Mouse (Mus musculus) myocyte (in vitro differentiated cells): ENCODE measurements around the gene Cdh8. TPM values are rescaled to one million over a fixed set of nuclear protein-coding genes. Genes with fewer than 3 reads are reported as not detected.

Experiments
- H3K27me3 ChIP-seq: one replicate; pipeline ENCODE4 v1.6.1; 2011; ENCODE audit not compliant: control insufficient read depth, insufficient read depth, insufficient read length
- H3K36me3 ChIP-seq: one replicate; pipeline ENCODE4 v1.6.1; 2011; ENCODE audit not compliant: control insufficient read depth, insufficient read depth
- H3K4me2 ChIP-seq: one replicate; pipeline ENCODE4 v1.6.1; 2011; ENCODE audit warnings: low read depth, control low read depth
- H3K4me3 ChIP-seq: one replicate; pipeline ENCODE4 v1.5.1; 2011; ENCODE audit warnings: mild to moderate bottlenecking, control low read depth, moderate library complexity
- H3K79me2 ChIP-seq: one replicate; pipeline ENCODE4 v1.6.1; 2011; ENCODE audit not compliant: control insufficient read depth, insufficient read depth
- H3ac ChIP-seq: one replicate; pipeline ENCODE4 v1.6.1; 2011; ENCODE audit not compliant: control insufficient read depth, insufficient read length
- CEBPB ChIP-seq: IDR thresholded peaks from 2 replicates; pipeline ENCODE4 v1.6.1; 2011; ENCODE audit warnings: mild to moderate bottlenecking, moderate library complexity; ENCODE audit not compliant: poor library complexity, insufficient read depth, severe bottlenecking
- E2F4 ChIP-seq: IDR thresholded peaks from one replicate; pipeline ENCODE4 v1.6.1; 2011; ENCODE audit warnings: mild to moderate bottlenecking, control low read depth, moderate library complexity; ENCODE audit not compliant: insufficient read depth
- MAX ChIP-seq: IDR thresholded peaks from one replicate; pipeline ENCODE4 v1.6.1; 2011; ENCODE audit warnings: low read depth, mild to moderate bottlenecking, control low read depth
- MYOD1 ChIP-seq, 3 experiments: IDR thresholded peaks; one replicate each; pipeline ENCODE4 v1.6.1; 2011; ENCODE audit warnings: control low read depth in 2 of 3, low read depth in 2 of 3, mild to moderate bottlenecking in 2 of 3, moderate library complexity in 1 of 3; ENCODE audit not compliant: insufficient read length in 2 of 3, control insufficient read depth in 1 of 3
- MYOG ChIP-seq, 3 experiments: IDR thresholded peaks; one replicate each; pipeline ENCODE4 v1.6.1; 2011; ENCODE audit warnings: control low read depth in 2 of 3, low read depth in 2 of 3, mild to moderate bottlenecking in 2 of 3; ENCODE audit not compliant: insufficient read length in 2 of 3, control insufficient read depth in 1 of 3, insufficient read depth in 1 of 3
- POLR2A ChIP-seq: IDR thresholded peaks from one replicate; pipeline ENCODE4 v1.6.1; 2011; ENCODE audit warnings: low read depth, mild to moderate bottlenecking, control low read depth, moderate library complexity; ENCODE audit not compliant: insufficient read length
- POLR2AphosphoS2 ChIP-seq: IDR thresholded peaks from one replicate; pipeline ENCODE4 v1.6.1; 2011; ENCODE audit warnings: low read depth, control low read depth; ENCODE audit not compliant: insufficient read length
- REST ChIP-seq: IDR thresholded peaks from one replicate; pipeline ENCODE4 v1.6.1; 2011; ENCODE audit warnings: mild to moderate bottlenecking, control low read depth, moderate library complexity; ENCODE audit not compliant: insufficient read depth, insufficient read length
- SRF ChIP-seq: IDR thresholded peaks from one replicate; pipeline ENCODE4 v1.6.1; 2011; ENCODE audit warnings: low read depth; ENCODE audit not compliant: control insufficient read depth, insufficient read length
- TCF12 ChIP-seq: IDR thresholded peaks from one replicate; pipeline ENCODE4 v1.6.1; 2011; ENCODE audit warnings: mild to moderate bottlenecking, control low read depth; ENCODE audit not compliant: poor library complexity, insufficient read depth, severe bottlenecking
- TCF3 ChIP-seq: IDR thresholded peaks from one replicate; pipeline ENCODE4 v1.6.1; 2011; ENCODE audit warnings: low read depth, control low read depth; ENCODE audit not compliant: insufficient read length
- USF1 ChIP-seq: IDR thresholded peaks from one replicate; pipeline ENCODE4 v1.6.1; 2011; ENCODE audit warnings: low read depth, mild to moderate bottlenecking, control low read depth, moderate library complexity
- polyA plus RNA-seq: library from polyadenylated mRNA; unstranded; fragments of >200 nt; fragmentation: generic; extraction: Trizol; gene quantifications from one replicate; pipeline ENCODE4 v1.2.1, GENCODE M21; 2012; ENCODE audit warnings: missing spikeins

The Cdh8 gene
- polyA plus RNA-seq, 1 experiment: not detected

DNA sequence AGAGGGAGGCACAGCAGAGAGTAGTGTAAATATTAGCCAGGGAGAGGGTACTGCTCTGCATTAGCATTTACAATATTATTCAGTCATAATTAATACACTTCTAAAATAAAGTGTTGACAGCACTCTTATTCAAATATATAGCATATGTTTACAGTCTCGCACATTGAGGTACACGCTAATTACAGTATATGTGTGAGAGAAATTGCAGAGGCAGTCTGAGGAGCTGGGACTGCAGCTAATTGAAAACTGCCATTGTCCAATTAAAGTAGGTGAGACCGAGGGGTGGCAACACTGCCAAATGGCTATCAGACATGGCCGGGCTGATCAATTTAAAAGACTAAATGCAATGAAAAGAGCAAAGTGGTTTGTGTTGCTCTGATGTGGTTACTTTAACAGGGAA, 112.1 kb downstream of the Cdh8 start:
- no peaks in the 10 kb centered on the region for H3K79me2 ChIP-seq
- H3K4me2 ChIP-seq: no peak overlapping the region
- H3K4me3 ChIP-seq: no peak overlapping the region
- TF ChIP-seq USF1: no peak
- no peak for TF ChIP-seq CEBPB
- TF ChIP-seq TCF3: no peak
- no peak for TF ChIP-seq MYOD1 (IDR thresholded peaks at IDR 0.05; ENCODE audit: control insufficient read depth in 1 of 3, insufficient read length in 2 of 3, low read depth in 2 of 3)
- TF ChIP-seq TCF12: no peak
- TF ChIP-seq MAX: no peak
- H3K27me3 ChIP-seq: no peaks in the 10 kb centered on the region
- no peaks in the 10 kb centered on the region for H3K36me3 ChIP-seq
- H3ac ChIP-seq: no peak overlapping the region

DNA sequence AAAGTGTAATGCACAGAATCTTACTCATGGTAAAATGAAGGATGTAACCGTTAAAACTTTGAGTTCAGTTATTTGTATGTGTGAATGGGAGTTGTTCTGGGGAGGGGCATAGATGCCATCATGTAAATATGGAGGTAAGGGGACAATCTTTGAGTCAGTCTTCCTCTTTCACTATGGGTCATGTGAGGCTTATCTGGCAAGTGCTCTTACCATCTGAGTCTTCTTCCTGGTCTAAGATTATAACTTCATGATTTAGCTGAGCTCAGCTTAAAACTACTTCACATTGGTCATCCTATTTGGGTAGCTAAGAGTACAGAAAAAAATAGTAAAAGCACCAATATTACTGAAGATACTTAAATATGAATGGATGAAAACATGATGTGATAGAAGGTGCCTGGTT, 126.1 kb downstream of the Cdh8 start:
- Histone ChIP-seq H3K4me3 (no peak overlapping the region), H3ac (no peak overlapping the region), H3K79me2 (no peaks in the 10 kb centered on the region), H3K4me2 (no peak overlapping the region), H3K36me3 (no peaks in the 10 kb centered on the region), H3K27me3 (no peaks in the 10 kb centered on the region)
- TF ChIP-seq CEBPB (no peak), MYOD1 (IDR thresholded peaks at IDR 0.05; ENCODE audit: control insufficient read depth in 1 of 3, insufficient read length in 2 of 3, low read depth in 2 of 3) (no peak), POLR2A (no peak)

DNA sequence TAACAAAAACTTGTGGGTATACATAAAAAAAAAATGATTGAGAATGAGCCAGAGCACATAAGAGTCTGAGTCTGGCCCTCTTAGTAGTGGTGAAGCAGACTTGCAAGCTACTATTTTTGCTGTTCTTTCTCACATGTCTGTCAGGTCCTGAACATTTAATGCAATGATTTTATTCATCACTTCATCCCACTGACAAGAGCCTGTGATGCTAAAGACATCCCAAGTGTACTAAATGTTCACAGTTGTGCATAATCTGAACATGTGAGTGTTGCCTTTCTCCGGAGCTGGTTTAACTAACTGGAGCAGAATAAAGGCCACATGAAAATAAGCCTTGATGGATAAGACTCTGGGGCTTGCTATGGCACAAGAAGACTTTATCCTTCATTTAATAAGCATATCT, 131.2 kb downstream of the Cdh8 start:
- no peak for TF ChIP-seq MYOG (IDR thresholded peaks at IDR 0.05; ENCODE audit: control insufficient read depth in 1 of 3, insufficient read depth in 1 of 3, insufficient read length in 2 of 3, low read depth in 2 of 3)
- TF ChIP-seq USF1: no peak
- TF ChIP-seq TCF3: no peak
- TF ChIP-seq E2F4: no peak
- Histone ChIP-seq H3K79me2 (no peaks in the 10 kb centered on the region), H3K4me3 (no peak overlapping the region), H3K27me3 (no peaks in the 10 kb centered on the region), H3ac (no peak overlapping the region), H3K4me2 (no peak overlapping the region), H3K36me3 (no peaks in the 10 kb centered on the region)

DNA sequence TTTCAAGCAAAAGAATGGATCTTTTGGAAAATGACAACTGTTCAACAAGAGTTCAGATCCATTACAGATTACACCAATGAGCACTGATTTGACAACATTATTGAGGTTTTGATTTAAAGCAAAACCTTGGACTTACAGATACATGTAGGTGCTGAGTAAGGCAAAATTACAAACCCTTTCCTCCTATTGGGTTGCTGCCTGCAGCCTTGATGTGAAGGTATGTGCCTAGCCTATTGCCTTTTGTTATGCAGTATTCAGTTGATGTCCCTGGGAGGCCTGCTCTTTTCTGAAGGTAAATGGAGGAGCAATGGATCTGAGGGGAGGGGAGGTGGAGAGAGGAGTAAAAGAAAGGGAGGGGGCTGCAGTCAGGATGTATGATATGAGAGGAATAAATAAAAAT, 135.9 kb downstream of the Cdh8 start:
- H3K4me2 ChIP-seq: no peak overlapping the region
- no peak for TF ChIP-seq POLR2A
- TF ChIP-seq TCF3: no peak
- no peak for TF ChIP-seq E2F4
- TF ChIP-seq USF1: no peak
- TF ChIP-seq MYOD1 (IDR thresholded peaks at IDR 0.05; ENCODE audit: control insufficient read depth in 1 of 3, insufficient read length in 2 of 3, low read depth in 2 of 3): no peak
- no peak for TF ChIP-seq TCF12
- TF ChIP-seq SRF: no peak
- no peak for TF ChIP-seq REST
- TF ChIP-seq POLR2AphosphoS2: no peak
- TF ChIP-seq MYOG (IDR thresholded peaks at IDR 0.05; ENCODE audit: control insufficient read depth in 1 of 3, insufficient read depth in 1 of 3, insufficient read length in 2 of 3, low read depth in 2 of 3): no peak
- no peak for TF ChIP-seq CEBPB
- TF ChIP-seq MAX: no peak
- H3ac ChIP-seq: no peak overlapping the region
- H3K36me3 ChIP-seq: no peaks in the 10 kb centered on the region
- H3K27me3 ChIP-seq: no peaks in the 10 kb centered on the region
- H3K79me2 ChIP-seq: no peaks in the 10 kb centered on the region
- no peak overlapping the region for H3K4me3 ChIP-seq

DNA sequence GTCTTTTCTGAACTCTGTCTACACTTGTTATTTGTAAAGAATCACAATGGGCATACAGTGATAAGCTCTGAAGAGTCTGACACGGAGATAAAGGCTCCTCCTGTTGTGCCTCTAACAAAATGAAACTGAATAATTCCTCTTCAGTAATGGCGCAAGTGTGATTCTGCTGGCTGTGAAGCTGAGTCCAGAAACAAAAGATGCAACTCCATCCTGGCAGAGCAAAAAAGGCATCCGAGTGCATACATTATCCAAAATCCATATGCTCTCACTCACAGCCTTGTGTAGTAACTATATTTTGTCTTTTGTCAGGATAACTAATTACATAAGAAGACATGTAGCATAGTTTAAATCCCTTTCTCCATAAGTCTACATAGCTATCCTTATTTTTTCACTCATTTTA, 149.1 kb downstream of the Cdh8 start:
- H3K79me2 ChIP-seq: no peaks in the 10 kb centered on the region
- H3K27me3 ChIP-seq: no peaks in the 10 kb centered on the region
- no peak overlapping the region for H3K4me2 ChIP-seq
- H3K36me3 ChIP-seq: no peaks in the 10 kb centered on the region
- no peak overlapping the region for H3ac ChIP-seq
- no peak overlapping the region for H3K4me3 ChIP-seq
- no peak for TF ChIP-seq TCF3
- no peak for TF ChIP-seq MYOG (IDR thresholded peaks at IDR 0.05; ENCODE audit: control insufficient read depth in 1 of 3, insufficient read depth in 1 of 3, insufficient read length in 2 of 3, low read depth in 2 of 3)
- TF ChIP-seq REST: no peak
- no peak for TF ChIP-seq MAX
- no peak for TF ChIP-seq TCF12
- no peak for TF ChIP-seq POLR2AphosphoS2
- TF ChIP-seq MYOD1 (IDR thresholded peaks at IDR 0.05; ENCODE audit: control insufficient read depth in 1 of 3, insufficient read length in 2 of 3, low read depth in 2 of 3): no peak
- TF ChIP-seq POLR2A: no peak
- no peak for TF ChIP-seq USF1
- TF ChIP-seq CEBPB: no peak
- TF ChIP-seq SRF: no peak
- TF ChIP-seq E2F4: no peak

DNA sequence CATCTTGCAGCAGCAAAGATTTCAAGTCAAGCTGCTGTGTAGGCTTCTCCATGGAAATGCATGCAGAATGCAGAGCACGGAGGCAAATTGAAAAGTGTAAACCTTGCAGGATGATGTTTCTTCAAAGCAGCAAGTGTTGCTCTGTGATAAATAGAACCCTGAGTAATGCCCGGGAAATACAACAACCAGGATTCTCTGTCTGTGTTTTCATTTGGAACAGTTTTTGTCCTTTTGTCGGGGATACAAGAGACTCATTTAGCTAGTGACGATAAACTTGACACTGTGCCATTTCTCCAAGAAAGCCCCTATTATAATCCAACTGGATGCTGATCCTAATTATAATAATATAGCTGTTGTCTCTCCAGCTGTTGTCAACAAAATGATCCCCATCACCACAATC, 181.9 kb downstream of the Cdh8 start:
- Histone ChIP-seq H3K4me3 (no peak overlapping the region), H3K27me3 (no peaks in the 10 kb centered on the region), H3ac (no peak overlapping the region), H3K79me2 (no peaks in the 10 kb centered on the region), H3K36me3 (no peaks in the 10 kb centered on the region), H3K4me2 (no peak overlapping the region)
- TF ChIP-seq TCF12 (no peak), CEBPB (no peak), POLR2AphosphoS2 (no peak), SRF (no peak), POLR2A (no peak), USF1 (no peak), MYOD1 (IDR thresholded peaks at IDR 0.05; ENCODE audit: control insufficient read depth in 1 of 3, insufficient read length in 2 of 3, low read depth in 2 of 3) (no peak), E2F4 (no peak), MYOG (IDR thresholded peaks at IDR 0.05; ENCODE audit: control insufficient read depth in 1 of 3, insufficient read depth in 1 of 3, insufficient read length in 2 of 3, low read depth in 2 of 3) (no peak), REST (no peak), MAX (no peak), TCF3 (no peak)
